Mouse (Mus musculus): Measurements from ENCODE around the gene Ror1.

DNA sequence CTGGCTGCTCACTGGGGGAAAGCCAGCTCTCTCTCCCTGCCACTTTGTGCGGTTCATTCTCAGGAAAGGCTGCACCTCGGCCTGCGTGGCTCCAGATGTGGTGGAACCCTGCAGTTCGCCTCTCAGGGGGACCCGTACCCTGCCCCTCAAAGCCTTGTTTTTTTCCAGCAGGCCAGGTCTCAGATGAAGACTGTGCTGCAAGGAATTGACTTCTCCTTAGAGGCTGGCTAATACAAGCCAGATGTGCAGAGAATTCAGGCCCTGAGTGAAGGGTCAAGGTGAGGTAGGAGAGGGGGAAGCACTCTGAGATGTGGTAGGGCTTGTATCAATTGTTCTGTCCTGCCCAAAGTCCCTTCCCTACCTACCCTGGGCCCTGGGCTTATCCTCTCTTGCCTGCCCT is 108.1 kb downstream of the Ror1 start:
- TF ChIP-seq POLR2A (IDR thresholded peaks at IDR 0.05; ENCODE audit: low read depth, low read length) (no peak), CTCF (IDR thresholded peaks at IDR 0.05; ENCODE audit: borderline replicate concordance, insufficient read depth, low read length) (no peak)

All from embryonic fibroblast, embryonic 13.5 days (primary cell).